Mouse (Mus musculus) forebrain, embryonic 12.5 days (tissue): Measurements from ENCODE around the gene H2-M11. TPM values are rescaled to one million over a fixed set of nuclear protein-coding genes. Genes with fewer than 3 reads are reported as not detected.

Experiments
- ATAC-seq: fragments of 200-750 bp; cut with Nextera tagmentation; 2 replicates; pipeline ENCODE4 v1.8.0; 2017; ENCODE audit warnings: moderate TSS enrichment; ENCODE audit not compliant: low FRiP score
- H3K27ac ChIP-seq: fragments of 300-500 bp; sonication (generic); 2 replicates; pipeline ENCODE4 v1.5.1; 2016; ENCODE audit warnings: mild to moderate bottlenecking
- H3K27me3 ChIP-seq: fragments of 300-500 bp; sonication (generic); 2 replicates; pipeline ENCODE4 v1.6.1; 2016; ENCODE audit warnings: mild to moderate bottlenecking
- H3K36me3 ChIP-seq: fragments of 300-500 bp; sonication (generic); replicated peaks from 2 replicates; pipeline ENCODE4 v1.6.1; 2016; ENCODE audit warnings: mild to moderate bottlenecking
- H3K4me1 ChIP-seq: fragments of 300-500 bp; sonication (generic); 2 replicates; pipeline ENCODE4 v1.6.1; 2016
- H3K4me2 ChIP-seq: fragments of 300-500 bp; sonication (generic); 2 replicates; pipeline ENCODE4 v1.6.1; 2016; ENCODE audit warnings: mild to moderate bottlenecking, moderate library complexity
- H3K4me3 ChIP-seq: fragments of 300-500 bp; sonication (generic); replicated peaks from 2 replicates; pipeline ENCODE4 v1.5.1; 2016; ENCODE audit warnings: mild to moderate bottlenecking
- H3K9ac ChIP-seq: fragments of 300-500 bp; sonication (generic); 2 replicates; pipeline ENCODE4 v1.6.1; 2016; ENCODE audit warnings: mild to moderate bottlenecking
- H3K9me3 ChIP-seq: fragments of 300-500 bp; sonication (generic); 2 replicates; pipeline ENCODE4 v1.6.1; 2016
- WGBS: fragments of 180-500 bp; shearing (Covaris S2); methylation state at CpG from one replicate; pipeline ENCODE4 v1.1.7; 2016; 5-methylcytosine and 5-hydroxymethylcytosine counted together
- polyA plus RNA-seq: library from polyadenylated mRNA; unstranded; fragments of >200 nt; fragmentation: Nextera tagmentation; extraction: Ambion mirVana; gene quantifications from 2 replicates; pipeline ENCODE4 v1.2.1, GENCODE M21; 2016

The H2-M11 gene
- not detected in 2 replicates for polyA plus RNA-seq

DNA sequence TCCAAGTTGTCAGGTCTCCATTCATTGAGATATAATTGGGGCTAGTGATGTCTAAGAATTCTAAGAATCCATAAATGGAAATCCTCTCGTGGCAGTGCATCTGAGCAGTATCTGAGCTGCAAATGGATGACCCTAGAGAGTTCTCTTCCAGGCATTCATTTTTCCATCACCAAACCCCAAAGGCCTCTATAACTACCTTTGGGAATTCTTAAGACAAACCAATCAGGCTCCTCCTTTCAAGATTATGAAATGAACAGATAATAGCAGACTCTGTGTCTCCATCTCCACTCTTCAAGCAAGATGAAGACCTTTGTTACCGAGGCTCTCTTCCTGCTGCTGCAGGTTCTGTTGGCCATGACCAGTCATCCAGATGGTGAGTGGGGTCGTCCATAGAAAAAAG, at the start of gene H2-M11:
H2-M11 (plus strand) TSS at position 301 of the 400 bp plus-strand sequence.
- Histone ChIP-seq H3K4me1 (no peaks in the 10 kb centered on the region), H3K9ac (no peak within 1 kb of the TSS), H3K27me3 (no peaks in the 10 kb centered on the region), H3K27ac (no peak within 1 kb of the TSS), H3K36me3 (no peaks in the 10 kb centered on the region), H3K4me3 (no peak within 1 kb of the TSS), H3K9me3 (no peaks in the 10 kb centered on the region), H3K4me2 (no peak within 1 kb of the TSS)
- no peak for ATAC-seq
- 62% methylated on average over 3 of the region's 3 CpGs for WGBS

DNA sequence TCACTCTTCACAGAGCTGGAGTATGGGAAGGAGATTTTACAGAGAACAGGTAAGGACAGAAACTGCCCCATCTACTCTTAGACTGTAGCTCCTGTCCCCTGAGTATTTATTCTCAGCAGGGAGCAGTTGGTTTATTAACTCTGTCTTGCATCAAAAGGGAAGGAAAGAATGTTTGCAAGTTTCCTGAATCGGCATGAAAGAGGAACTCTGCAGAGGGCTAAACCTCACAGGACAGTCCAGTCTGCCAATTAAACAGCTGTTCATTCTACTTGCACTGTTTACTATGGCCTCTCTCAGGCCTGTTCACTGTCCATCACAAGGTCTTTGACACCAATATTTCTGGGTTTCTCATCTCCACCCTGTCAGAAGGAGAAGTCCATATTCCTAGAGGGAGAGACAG, 46.4 kb upstream of the H2-M11 start:
- no peak overlapping the region for H3K4me2 ChIP-seq
- no peaks in the 10 kb centered on the region for H3K4me1 ChIP-seq
- no peaks in the 10 kb centered on the region for H3K27me3 ChIP-seq
- no peaks in the 10 kb centered on the region for H3K9me3 ChIP-seq
- ATAC-seq: no peak
- 60% methylated on average over 1 of the region's 1 CpGs for WGBS
- H3K4me3 ChIP-seq: no peak overlapping the region
- no peak overlapping the region for H3K9ac ChIP-seq
- no peak overlapping the region for H3K27ac ChIP-seq
- H3K36me3 ChIP-seq: no peaks in the 10 kb centered on the region

DNA sequence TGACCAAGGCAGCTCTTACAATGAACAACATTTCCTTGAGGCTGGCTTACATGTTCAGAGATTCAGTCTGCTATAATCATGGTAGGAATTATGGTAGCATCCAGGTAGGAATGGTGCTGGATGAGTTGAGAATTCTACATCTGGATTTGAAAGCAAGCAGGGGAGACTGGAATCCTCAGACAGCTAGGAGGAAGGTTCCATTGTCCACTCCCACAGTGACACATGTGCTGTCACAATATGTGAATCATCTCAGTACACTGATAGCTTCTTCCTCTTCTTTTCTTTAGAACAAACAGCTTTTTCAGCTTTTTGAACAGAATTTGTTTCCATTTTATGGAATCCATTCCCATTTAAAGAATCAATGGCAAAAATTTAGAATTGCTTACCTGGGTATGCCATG, 43.0 kb upstream of the H2-M11 start:
- no peak overlapping the region for H3K27ac ChIP-seq
- no peaks in the 10 kb centered on the region for H3K4me1 ChIP-seq
- no peaks in the 10 kb centered on the region for H3K36me3 ChIP-seq
- no peaks in the 10 kb centered on the region for H3K9me3 ChIP-seq
- no peaks in the 10 kb centered on the region for H3K27me3 ChIP-seq
- no peak for ATAC-seq
- H3K9ac ChIP-seq: no peak overlapping the region
- H3K4me2 ChIP-seq: no peak overlapping the region
- H3K4me3 ChIP-seq: no peak overlapping the region

Other genes with a start within 250 kb of the H2-M11 start
- not detected in 2 replicates for gene H2-M10.1, start 220.9 kb upstream of the H2-M11 start, polyA plus RNA-seq
- gene H2-M10.3, start 178.7 kb upstream of the H2-M11 start, polyA plus RNA-seq: not detected in 2 replicates
- gene H2-M10.4, start 84.7 kb upstream of the H2-M11 start, polyA plus RNA-seq: not detected in 2 replicates
- gene H2-M9, start 95.6 kb downstream of the H2-M11 start, polyA plus RNA-seq: not detected in 2 replicates
- not detected in 2 replicates for gene H2-M1, start 125.1 kb downstream of the H2-M11 start, polyA plus RNA-seq
- not detected in 2 replicates for gene H2-M10.5, start 225.8 kb downstream of the H2-M11 start, polyA plus RNA-seq